Mouse (Mus musculus) CH12.LX (cell line): Measurements from ENCODE around the gene Sugct. TPM values are rescaled to one million over a fixed set of nuclear protein-coding genes. Genes with fewer than 3 reads are reported as not detected.

Experiments
- DNase-seq: peaks from one replicate; pipeline ENCODE4 v3.0.0-alpha.2; 2013; ENCODE audit errors: extremely low read depth
- H3K27ac ChIP-seq: 2 replicates; pipeline ENCODE4 v1.5.1; 2012; ENCODE audit warnings: low read depth, mild to moderate bottlenecking, control low read depth, moderate library complexity; ENCODE audit not compliant: insufficient read depth
- H3K27me3 ChIP-seq: replicated peaks from 2 replicates; pipeline ENCODE3; 2012; ENCODE audit warnings: inconsistent platforms
- H3K36me3 ChIP-seq, 2 experiments: replicated peaks in 1 of 2; 2 replicates each; pipeline versions ENCODE3 to v1.6.1; 2012; ENCODE audit warnings: inconsistent platforms in 1 of 2, low read length in 1 of 2, mild to moderate bottlenecking in 1 of 2, mixed read lengths in 1 of 2, moderate library complexity in 1 of 2; ENCODE audit not compliant: control insufficient read depth in 1 of 2, insufficient read depth in 1 of 2
- H3K4me1 ChIP-seq, 2 experiments: 2 replicates each; pipeline ENCODE4 v1.6.1; 2012; ENCODE audit warnings: inconsistent platforms in 1 of 2, moderate library complexity in 1 of 2; ENCODE audit not compliant: insufficient read depth in 2 of 2, control insufficient read depth in 1 of 2
- H3K4me2 ChIP-seq: 2 replicates; pipeline ENCODE4 v1.6.1; 2012; ENCODE audit warnings: low read depth, mild to moderate bottlenecking, control low read depth; ENCODE audit not compliant: poor library complexity, insufficient read depth, severe bottlenecking
- H3K4me3 ChIP-seq, 3 experiments: fragments of 150-350 bp in 1 of 3; sonication (generic) in 1 of 3; replicated peaks in 1 of 3; 2 replicates each; pipeline versions ENCODE3 to v1.5.1; 2011 to 2012; ENCODE audit warnings: low read depth in 2 of 3, low read length in 2 of 3, mild to moderate bottlenecking in 2 of 3, moderate library complexity in 2 of 3, control low read depth in 1 of 3, improper control_type of control experiment in 1 of 3, inconsistent platforms in 1 of 3, mixed read lengths in 1 of 3; ENCODE audit not compliant: poor library complexity in 1 of 3
- H3K79me2 ChIP-seq: replicated peaks from 2 replicates; pipeline ENCODE4 v1.6.1; 2012; ENCODE audit warnings: mild to moderate bottlenecking, moderate library complexity; ENCODE audit not compliant: control insufficient read depth, poor library complexity, insufficient read depth, severe bottlenecking; ENCODE audit errors: extremely low read depth
- H3K9ac ChIP-seq: 2 replicates; pipeline ENCODE4 v1.6.1; 2012; ENCODE audit warnings: low read depth, mild to moderate bottlenecking, control low read depth, moderate library complexity; ENCODE audit not compliant: insufficient read depth
- H3K9me3 ChIP-seq: replicated peaks from 2 replicates; pipeline ENCODE3; 2012; ENCODE audit warnings: low read length, inconsistent platforms, mixed read lengths
- BHLHE40 ChIP-seq: IDR thresholded peaks from 2 replicates; pipeline ENCODE4 v1.6.1; 2011; ENCODE audit warnings: mild to moderate bottlenecking, low read depth, low read length, improper control_type of control experiment
- CHD1 ChIP-seq: IDR thresholded peaks from 2 replicates; pipeline ENCODE4 v1.6.1; 2012; ENCODE audit warnings: low read depth, low read length, improper control_type of control experiment, inconsistent platforms
- ELF1 ChIP-seq: IDR thresholded peaks from 2 replicates; pipeline ENCODE4 v1.6.1; 2014; ENCODE audit warnings: low read depth, mild to moderate bottlenecking, inconsistent platforms, low read length, improper control_type of control experiment
- ETS1 ChIP-seq: conservative IDR thresholded peaks from 2 replicates; pipeline ENCODE4 v1.6.1; 2012; ENCODE audit warnings: low read depth, mild to moderate bottlenecking, inconsistent platforms, low read length, improper control_type of control experiment, moderate library complexity
- GABPA ChIP-seq: IDR thresholded peaks from 2 replicates; pipeline ENCODE4 v1.6.1; 2012; ENCODE audit warnings: low read depth, low read length, improper control_type of control experiment, inconsistent platforms; ENCODE audit not compliant: insufficient replicate concordance
- IRF4 ChIP-seq: IDR thresholded peaks from 2 replicates; pipeline ENCODE4 v1.6.1; 2014; ENCODE audit warnings: low read depth, mild to moderate bottlenecking, inconsistent platforms, low read length, improper control_type of control experiment
- JUND ChIP-seq: conservative IDR thresholded peaks from 2 replicates; pipeline ENCODE4 v1.6.1; 2011; ENCODE audit warnings: low read depth, low read length, improper control_type of control experiment
- KAT2A ChIP-seq: IDR thresholded peaks from 2 replicates; pipeline ENCODE4 v1.6.1; 2012; ENCODE audit warnings: low read length, improper control_type of control experiment, inconsistent platforms; ENCODE audit not compliant: insufficient replicate concordance
- MAFK ChIP-seq: IDR thresholded peaks from 2 replicates; pipeline ENCODE4 v1.6.1; 2011; ENCODE audit warnings: low read length, improper control_type of control experiment; ENCODE audit not compliant: insufficient replicate concordance
- MYC ChIP-seq: IDR thresholded peaks from 2 replicates; pipeline ENCODE4 v1.6.1; 2011; ENCODE audit warnings: low read depth, mild to moderate bottlenecking, improper control_type of control experiment, low read length
- NRF1 ChIP-seq: IDR thresholded peaks from 2 replicates; pipeline ENCODE4 v1.6.1; 2014; ENCODE audit warnings: low read depth, mild to moderate bottlenecking, inconsistent platforms, low read length, improper control_type of control experiment, moderate library complexity
- PAX5 ChIP-seq: IDR thresholded peaks from 2 replicates; pipeline ENCODE4 v1.6.1; 2012; ENCODE audit warnings: low read length, inconsistent platforms, mixed read lengths
- SMC3 ChIP-seq: IDR thresholded peaks from 2 replicates; pipeline ENCODE4 v1.6.1; 2011; ENCODE audit warnings: low read depth, low read length, improper control_type of control experiment
- USF1 ChIP-seq: IDR thresholded peaks from 2 replicates; pipeline ENCODE4 v1.6.1; 2014; ENCODE audit warnings: low read depth, mild to moderate bottlenecking, inconsistent platforms, low read length, improper control_type of control experiment
- ZC3H11A ChIP-seq: IDR thresholded peaks from 2 replicates; pipeline ENCODE4 v1.6.1; 2012; ENCODE audit warnings: low read depth, mild to moderate bottlenecking, inconsistent platforms, low read length, improper control_type of control experiment
- dilution Hi-C: fragments of 300-500 bp; cut with MboI; formaldehyde crosslinking; loops from 2 replicates; pipeline ENCODE4 v1.14.3; 2020; ENCODE audit warnings: low sequenced_read_pairs; ENCODE audit not compliant: extremely low pct_unique_long_range_greater_than_20kb, extremely low pct_ligation_motif_present
- in situ Hi-C: fragments of 300-500 bp; cut with MboI; formaldehyde crosslinking; loops from 3 replicates; pipeline ENCODE4 v1.14.3; 2019; ENCODE audit warnings: low sequenced_read_pairs, low pct_ligation_motif_present, low pct_unique_long_range_greater_than_20kb, mixed read lengths
- polyA plus RNA-seq: library from polyadenylated mRNA; unstranded; fragments of >175 nt; gene quantifications from 2 replicates; pipeline ENCODE4 v1.2.1, GENCODE M21; 2012; ENCODE audit warnings: low read depth; ENCODE audit not compliant: insufficient read length
- total RNA-seq, 2 experiments: library from RNA; depleted of rRNA; stranded (reverse); fragments of 300-350 nt in 1 of 2; fragments of >200 nt in 1 of 2; gene quantifications; 2 replicates each; pipeline ENCODE4 v1.2.3; 2012 to 2014

The Sugct gene
- total and polyA plus RNA-seq, 3 experiments: 0.42 to 0.87 (median 0.56) TPM

DNA sequence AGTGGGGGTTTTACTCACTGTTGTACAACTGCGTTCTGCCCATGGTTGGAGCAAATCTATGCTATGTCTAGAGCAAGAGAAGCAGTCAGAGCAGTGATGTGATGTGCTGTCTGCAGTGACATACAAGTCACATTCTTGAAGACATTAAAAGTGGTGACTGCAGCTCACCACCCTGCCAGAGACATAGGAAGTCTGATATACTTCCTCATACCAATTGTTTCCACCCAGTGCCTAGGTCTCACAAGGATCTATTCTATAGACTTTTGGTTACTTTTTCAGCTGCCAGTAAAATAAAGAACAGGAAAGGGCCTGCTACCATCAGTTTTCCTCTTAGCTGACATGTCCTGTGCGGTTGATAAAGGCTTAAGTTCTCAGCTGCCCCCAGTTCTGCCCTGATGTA is 613.7 kb downstream of the Sugct start:
- H3K4me1 ChIP-seq: peaks cover 0 to 11% of the 10 kb centered on the region in 2 experiments; a peak in 1 of 4 replicates
- no peaks in the 10 kb centered on the region for H3K9me3 ChIP-seq
- no peaks in the 10 kb centered on the region for H3K36me3 ChIP-seq
- in situ Hi-C loops (no loop called here), dilution Hi-C loops (no loop called here)
- no peaks in the 10 kb centered on the region for H3K79me2 ChIP-seq
- DNase-seq: no peak
- H3K27ac ChIP-seq: no peak overlapping the region
- TF ChIP-seq MYC: no peak
- TF ChIP-seq IRF4: no peak
- no peak for TF ChIP-seq JUND
- TF ChIP-seq GABPA: no peak
- TF ChIP-seq MAFK: no peak
- TF ChIP-seq ELF1: no peak
- TF ChIP-seq PAX5: no peak
- TF ChIP-seq SMC3: no peak
- TF ChIP-seq BHLHE40: no peak
- no peak for TF ChIP-seq USF1
- TF ChIP-seq KAT2A: no peak
- TF ChIP-seq, all 38 proteins: peak for 0
- Histone ChIP-seq H3K27me3 (no peaks in the 10 kb centered on the region), H3K4me2 (no peak overlapping the region), H3K9ac (no peak overlapping the region), H3K4me3 (no peak overlapping the region)

DNA sequence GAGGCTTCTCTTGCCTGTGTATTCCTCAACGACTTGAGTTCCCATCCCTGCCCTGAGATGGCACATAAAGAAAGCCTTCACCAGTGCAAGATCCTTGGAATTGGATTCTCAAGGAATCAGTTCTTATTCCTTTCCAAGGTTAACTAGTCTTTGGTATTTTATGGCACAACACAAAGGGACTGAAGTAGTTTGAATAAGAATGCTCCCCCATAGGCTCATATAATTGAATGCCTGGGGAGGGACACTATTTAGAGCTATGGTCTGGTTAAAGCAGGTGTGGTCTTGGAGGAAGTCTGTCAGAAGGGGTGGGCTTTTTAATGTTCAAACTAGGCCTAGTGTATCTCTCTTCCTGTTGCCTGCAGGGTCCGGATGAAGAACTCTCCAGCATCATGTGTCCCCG is 629.8 kb downstream of the Sugct start:
- no peak overlapping the region for H3K27ac ChIP-seq
- TF ChIP-seq NRF1: no peak
- TF ChIP-seq SMC3: no peak
- no peak for TF ChIP-seq MYC
- TF ChIP-seq CHD1: no peak
- no peak for TF ChIP-seq ETS1
- no peak for TF ChIP-seq ZC3H11A
- TF ChIP-seq, all 38 proteins: peak for 0
- no peaks in the 10 kb centered on the region for H3K36me3 ChIP-seq
- H3K79me2 ChIP-seq: no peaks in the 10 kb centered on the region
- H3K4me2 ChIP-seq: no peak overlapping the region
- in situ Hi-C loops: no loop called here
- no peak overlapping the region for H3K4me3 ChIP-seq
- no peaks in the 10 kb centered on the region for H3K9me3 ChIP-seq
- no peak for DNase-seq
- H3K9ac ChIP-seq: no peak overlapping the region
- H3K27me3 ChIP-seq: no peaks in the 10 kb centered on the region
- H3K4me1 ChIP-seq: no peaks in the 10 kb centered on the region
- dilution Hi-C loops: no loop called here
